Mouse (Mus musculus) thymus, postnatal 0 days (tissue): ENCODE results near the gene Mosmo. TPM values are rescaled to one million over a fixed set of nuclear protein-coding genes. Genes with fewer than 3 reads are reported as not detected.

Source experiments
- DNase-seq: peaks from one replicate; pipeline ENCODE4 v3.0.0-alpha.2; 2015; ENCODE audit warnings: low spot score
- polyA plus RNA-seq: library from polyadenylated mRNA; unstranded; fragments of >200 nt; fragmentation: Nextera tagmentation; extraction: Ambion mirVana; gene quantifications from 2 replicates; pipeline ENCODE4 v1.2.1, GENCODE M21; 2015

Gene Mosmo
- 12.5 and 14.9 TPM in 2 replicates for polyA plus RNA-seq

GRCm38 (mm10) chr7:120677001-120677643, at the start of gene Mosmo:
Gene Mosmo (plus strand): TSS chr7:120677618.
- peak; percentile 73 for DNase-seq

- DNase-seq = peak; percentile 42
Observed at GRCm38 (mm10) chr7:120632518-120632917, 44.9 kb upstream of the Mosmo start.

DNA sequence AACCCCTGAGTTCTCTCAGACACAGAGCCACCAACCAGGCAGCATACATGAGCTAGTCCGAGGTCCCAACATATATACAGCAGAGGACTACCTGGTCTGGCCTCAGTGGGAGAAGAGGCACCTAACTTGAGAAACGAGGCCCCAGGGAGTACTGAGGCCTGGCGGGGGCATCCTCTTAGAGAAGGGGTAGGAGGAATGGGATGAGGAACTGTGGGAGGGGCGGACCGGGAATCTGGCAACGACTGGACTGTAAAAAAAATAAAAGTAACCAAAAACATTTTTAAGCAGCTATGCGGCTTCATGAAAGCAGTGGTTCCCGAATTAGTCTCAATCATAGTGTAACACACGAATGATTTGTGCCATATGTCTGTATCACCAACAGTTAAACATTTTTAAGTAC, 43.1 kb upstream of the Mosmo start:
- peak; percentile 4 for DNase-seq

- DNase-seq = peak; percentile 91
Observed at GRCm38 (mm10) chr7:120634711-120635361, 42.6 kb upstream of the Mosmo start, which contains the start of gene Uqcrc2. Gene Uqcrc2 (plus strand): TSS chr7:120635176.

- no peak for DNase-seq
Observed at GRCm38 (mm10) chr7:120635362-120635781, 42.0 kb upstream of the Mosmo start.

- DNase-seq = peak; percentile 22
Observed at GRCm38 (mm10) chr7:120635821-120636220, 41.6 kb upstream of the Mosmo start.

- DNase-seq = peak; percentile 13
Observed at GRCm38 (mm10) chr7:120643217-120643616, 34.2 kb upstream of the Mosmo start.

DNA sequence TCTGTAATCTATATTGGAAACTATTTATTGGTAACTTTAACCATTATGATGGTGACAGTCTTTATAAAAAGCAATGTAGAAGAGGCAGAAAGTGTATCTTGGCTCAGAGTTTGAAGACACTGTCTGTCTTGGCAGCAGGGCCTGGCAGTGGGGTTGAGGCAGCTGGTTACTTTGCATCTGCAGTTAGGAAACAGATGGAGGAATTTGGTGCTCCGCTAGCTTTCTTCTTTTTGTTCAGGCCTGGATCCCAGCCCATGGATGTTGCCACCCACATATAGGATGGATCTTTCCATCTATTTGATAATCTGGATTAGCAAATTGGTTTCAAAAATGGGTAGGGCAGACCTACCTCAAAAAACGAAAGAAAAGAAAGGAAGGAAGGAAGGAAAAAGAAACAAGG, 29.6 kb upstream of the Mosmo start:
- no peak for DNase-seq

- DNase-seq = no peak
Observed at GRCm38 (mm10) chr7:120662079-120662478, 15.3 kb upstream of the Mosmo start.

DNA sequence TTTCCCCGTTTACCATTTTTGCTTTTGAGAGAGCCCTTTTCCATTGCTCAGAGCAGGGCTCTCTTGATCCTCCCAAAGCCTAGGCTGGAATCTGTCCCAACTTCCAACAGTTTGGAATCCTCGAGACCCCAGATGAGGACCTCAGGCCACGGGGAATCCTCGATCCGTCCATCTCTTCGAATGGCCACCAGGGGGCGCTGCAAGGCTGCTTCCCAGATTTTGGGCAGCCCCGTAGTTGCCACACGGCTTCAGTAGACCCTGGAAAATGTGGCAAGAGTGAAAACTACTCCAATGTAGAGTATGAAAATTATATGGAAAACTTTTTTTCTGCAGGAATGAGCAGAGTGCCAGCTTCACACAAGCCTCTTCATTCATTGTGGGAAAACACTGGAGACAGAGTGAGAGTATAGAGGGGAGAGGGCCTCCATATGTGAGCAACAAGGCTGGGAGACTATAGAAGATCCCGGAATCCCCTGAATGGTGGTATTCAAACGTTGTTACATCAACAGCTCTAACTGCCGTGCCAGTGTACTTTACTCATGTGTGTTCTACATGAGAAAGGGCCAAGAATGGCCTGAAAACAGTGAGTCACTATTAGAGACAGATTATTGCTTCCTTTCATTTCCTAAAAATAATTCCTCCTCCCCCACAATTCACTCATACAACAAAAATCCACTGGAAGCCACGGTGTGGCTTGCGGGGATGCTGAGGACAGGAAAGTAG, 7.1 kb upstream of the Mosmo start, which contains the start of gene Pdzd9:
Gene Pdzd9, minus strand, starts transcription at position 191 of the 723 bp plus-strand sequence.
- DNase-seq = peak; percentile 68

GRCm38 (mm10) chr7:120671271-120671670, 6.1 kb upstream of the Mosmo start:
- DNase-seq = no peak

- peak; percentile 22 for DNase-seq
Observed at GRCm38 (mm10) chr7:120677764-120678531, 530 bp downstream of the Mosmo start.

DNA sequence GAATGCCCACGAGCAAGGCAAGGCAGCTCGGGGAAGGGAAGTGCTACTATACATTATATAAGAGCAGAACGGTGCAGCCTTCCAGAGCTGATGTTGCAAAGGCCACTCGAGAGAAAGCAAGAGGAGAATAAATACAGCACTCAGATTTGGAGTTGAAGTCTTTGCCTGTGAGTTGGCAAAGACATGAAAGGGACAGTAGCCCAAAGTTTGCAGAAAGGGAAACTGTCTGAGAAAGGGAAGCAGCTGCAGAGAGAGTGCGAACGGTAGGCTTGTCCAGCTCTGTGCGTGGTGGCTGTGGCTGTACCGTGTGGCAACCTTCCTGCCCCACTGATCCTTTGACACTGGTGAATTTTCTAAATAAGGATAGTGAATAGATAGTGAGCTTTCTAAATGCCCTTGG, 1.6 kb downstream of the Mosmo start:
- peak; percentile 16 for DNase-seq

- no peak for DNase-seq
Observed at GRCm38 (mm10) chr7:120682002-120682401, 4.6 kb downstream of the Mosmo start.

GRCm38 (mm10) chr7:120684731-120685161, 7.3 kb downstream of the Mosmo start:
- no peak for DNase-seq

DNA sequence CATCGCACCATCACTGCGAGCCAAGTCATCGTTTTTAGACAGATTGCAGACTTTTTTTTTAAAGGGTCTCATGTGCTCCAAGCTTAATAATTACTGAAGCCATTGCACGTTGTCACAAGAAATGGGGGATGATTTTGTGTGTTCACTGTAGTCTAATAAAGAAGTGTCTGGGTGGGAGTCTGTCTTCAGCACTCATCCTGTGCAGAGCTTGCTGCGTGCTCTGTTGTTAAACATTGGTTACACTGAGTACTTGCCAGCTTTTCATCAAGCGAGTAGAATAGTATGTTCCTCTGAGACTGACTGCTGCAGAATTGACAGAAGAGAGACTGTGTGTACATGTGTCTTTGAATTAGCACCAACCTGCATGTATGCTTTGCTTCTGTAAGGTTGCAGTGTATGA, 7.8 kb downstream of the Mosmo start:
- no peak for DNase-seq

GRCm38 (mm10) chr7:120690634-120691033, 13.2 kb downstream of the Mosmo start:
- peak; percentile 21 for DNase-seq

DNA sequence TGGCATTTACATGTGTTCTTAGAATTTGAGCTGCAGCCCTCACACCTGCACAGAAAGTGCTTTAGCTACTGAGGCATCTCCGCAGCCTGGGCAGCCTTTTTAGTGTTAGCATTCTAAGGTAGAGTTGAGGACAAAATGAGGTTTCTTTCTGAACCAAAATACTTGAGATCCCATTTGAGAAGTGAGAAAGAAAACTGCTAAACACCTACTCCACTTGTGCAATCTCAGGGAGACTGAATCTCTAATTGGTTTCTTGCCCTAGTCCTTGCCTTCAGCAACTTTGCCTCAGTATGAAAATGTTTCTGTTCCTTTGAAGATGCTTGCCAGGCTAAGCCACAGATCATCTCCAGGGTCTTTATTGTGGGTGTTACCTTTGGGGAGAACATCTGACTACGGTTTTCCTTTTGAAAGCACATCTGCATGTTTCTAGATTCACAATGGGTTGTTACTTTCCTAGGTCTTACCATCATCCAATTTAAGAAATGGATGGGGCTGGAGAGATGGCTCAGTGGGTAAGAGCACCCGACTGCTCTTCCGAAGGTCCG, 16.5 kb downstream of the Mosmo start:
- peak; percentile 76 for DNase-seq

DNA sequence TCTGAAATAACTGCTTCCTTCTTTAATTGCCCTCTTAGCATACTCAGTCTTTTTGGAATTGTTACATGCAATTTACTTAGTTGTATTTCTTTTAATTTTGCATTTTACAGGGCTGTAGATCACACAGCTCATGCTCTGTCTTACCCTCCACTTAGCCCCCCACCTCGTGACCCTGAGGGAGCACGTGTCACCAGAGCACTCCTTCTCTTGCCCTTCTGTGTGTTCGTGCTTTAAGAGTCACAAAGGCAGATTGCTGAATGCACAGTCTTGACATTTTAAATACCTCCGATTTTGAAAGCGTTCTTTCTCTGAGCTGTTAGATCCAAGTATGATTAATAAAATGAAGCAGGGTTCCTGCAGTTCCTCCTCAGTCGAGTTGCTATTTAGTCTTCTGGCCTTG, 17.8 kb downstream of the Mosmo start:
- no peak for DNase-seq

GRCm38 (mm10) chr7:120695641-120696040, 18.2 kb downstream of the Mosmo start:
- DNase-seq = no peak

- DNase-seq = no peak
Observed at GRCm38 (mm10) chr7:120696331-120696730, 18.9 kb downstream of the Mosmo start.
